Mouse (Mus musculus): ENCODE data around the gene Cckar.

Cckar gene

GRCm38 (mm10) chr5:53707235-53708177 is at the start of gene Cckar:
TSS of gene Cckar (minus strand) at chr5:53707705.
- DNase-seq (ENCODE audit: low spot score in 2 of 2): no peak

- no peak for DNase-seq (ENCODE audit: low spot score in 2 of 2)
Observed at GRCm38 (mm10) chr5:53744061-53744460, 36.6 kb upstream of the Cckar start.

- DNase-seq (ENCODE audit: low spot score in 2 of 2): no peak
Observed at GRCm38 (mm10) chr5:53732933-53733332, 25.4 kb upstream of the Cckar start.

- DNase-seq (ENCODE audit: low spot score in 2 of 2): no peak
Observed at GRCm38 (mm10) chr5:53727606-53728005, 20.1 kb upstream of the Cckar start.

GRCm38 (mm10) chr5:53726011-53726410 is 18.5 kb upstream of the Cckar start:
- DNase-seq (ENCODE audit: low spot score in 2 of 2): no peak

GRCm38 (mm10) chr5:53716462-53716861 is 9.0 kb upstream of the Cckar start:
- DNase-seq (ENCODE audit: low spot score in 2 of 2): no peak

- no peak for DNase-seq (ENCODE audit: low spot score in 2 of 2)
Observed at GRCm38 (mm10) chr5:53711277-53711676, 3.8 kb upstream of the Cckar start.

- DNase-seq (ENCODE audit: low spot score in 2 of 2): no peak
Observed at GRCm38 (mm10) chr5:53708191-53708590, 686 bp upstream of the Cckar start.

- DNase-seq (ENCODE audit: low spot score in 2 of 2): no peak
Observed at GRCm38 (mm10) chr5:53702686-53703085, 4.8 kb downstream of the Cckar start.

- DNase-seq (ENCODE audit: low spot score in 2 of 2): no peak
Observed at GRCm38 (mm10) chr5:53697794-53698193, 9.7 kb downstream of the Cckar start.

GRCm38 (mm10) chr5:53696701-53697100 is 10.8 kb downstream of the Cckar start:
- no peak for DNase-seq (ENCODE audit: low spot score in 2 of 2)

GRCm38 (mm10) chr5:53692662-53693061 is 14.8 kb downstream of the Cckar start:
- no peak for DNase-seq (ENCODE audit: low spot score in 2 of 2)

GRCm38 (mm10) chr5:53692100-53692499 is 15.4 kb downstream of the Cckar start:
- no peak for DNase-seq (ENCODE audit: low spot score in 2 of 2)

- DNase-seq (ENCODE audit: low spot score in 2 of 2): no peak
Observed at GRCm38 (mm10) chr5:53691577-53691976, 15.9 kb downstream of the Cckar start.

- DNase-seq (ENCODE audit: low spot score in 2 of 2): no peak
Observed at GRCm38 (mm10) chr5:53688326-53688725, 19.2 kb downstream of the Cckar start.

GRCm38 (mm10) chr5:53686379-53686778 is 21.1 kb downstream of the Cckar start:
- no peak for DNase-seq (ENCODE audit: low spot score in 2 of 2)

GRCm38 (mm10) chr5:53685623-53686022 is 21.9 kb downstream of the Cckar start:
- DNase-seq (ENCODE audit: low spot score in 2 of 2): no peak

GRCm38 (mm10) chr5:53684417-53684816 is 23.1 kb downstream of the Cckar start:
- DNase-seq (ENCODE audit: low spot score in 2 of 2): no peak

- no peak for DNase-seq (ENCODE audit: low spot score in 2 of 2)
Observed at GRCm38 (mm10) chr5:53683916-53684315, 23.6 kb downstream of the Cckar start.

GRCm38 (mm10) chr5:53679651-53680050 is 27.9 kb downstream of the Cckar start:
- no peak for DNase-seq (ENCODE audit: low spot score in 2 of 2)

GRCm38 (mm10) chr5:53678036-53678767 is 29.3 kb downstream of the Cckar start:
- no peak for DNase-seq (ENCODE audit: low spot score in 2 of 2)

- DNase-seq (ENCODE audit: low spot score in 2 of 2): no peak
Observed at GRCm38 (mm10) chr5:53676671-53677070, 30.8 kb downstream of the Cckar start.
